Comparison of ENCODE assay signal across 8 mouse cellular contexts in genomic region chr15:81584466-81584865, GRCm38 (mm10). TPM values are rescaled to one million over a fixed set of nuclear protein-coding genes. Genes with fewer than 3 reads are reported as not detected.
A peak's percentile ranks its signal among the peaks of the same experiment; 100 is the strongest.
DNase-seq lines count a peak whose midpoint lies in the region; ATAC-seq and TF ChIP-seq lines count a peak whose summit lies in the region.

No protein-coding gene starts in this region.

- TF ChIP-seq CTCF in spleen, adult 2 months (IDR thresholded peaks at IDR 0.05; ENCODE audit: extremely low read depth, insufficient read depth, insufficient read length, insufficient replicate concordance), result no peak

- peak overlapping the region; percentile 90 for H3K27ac ChIP-seq in spleen, adult 2 months (ENCODE audit: insufficient read depth, low read length)
- H3K27ac ChIP-seq in limb, embryonic 15.5 days, result peak overlapping the region; percentile 100
- H3K27ac ChIP-seq in stomach, embryonic 16.5 days (ENCODE audit: low read length), result peak overlapping the region; percentile 87

- H3K4me1 ChIP-seq in erythroblast, embryonic 14.5 days (ENCODE audit: control insufficient read depth), result peaks cover 51% of the 10 kb centered on the region
- no peaks in the 10 kb centered on the region; the same call in none of the 2 replicates for H3K4me1 ChIP-seq in spleen, adult 2 months (ENCODE audit: control insufficient read depth, insufficient read depth, insufficient read length)
- peaks cover 16% of the 10 kb centered on the region; the same call in 1 of the 2 replicates for H3K4me1 ChIP-seq in limb, embryonic 15.5 days
- peaks cover 8% of the 10 kb centered on the region; the same call in 1 of the 2 replicates for H3K4me1 ChIP-seq in stomach, embryonic 16.5 days (ENCODE audit: control insufficient read depth, insufficient read depth, low read length)

- peak overlapping the region; percentile 42; the same call in 1 of the 2 replicates for H3K9ac ChIP-seq in limb, embryonic 15.5 days
- H3K9ac ChIP-seq in stomach, embryonic 16.5 days (ENCODE audit: low read length), result peak overlapping the region; percentile 80

- H3K4me3 ChIP-seq in erythroblast, embryonic 14.5 days (replicated peaks), result peak overlapping the region; percentile 100
- H3K4me3 ChIP-seq in spleen, adult 2 months (ENCODE audit: extremely low read depth, insufficient read depth, insufficient read length), result peak overlapping the region; percentile 67
- peak overlapping the region; percentile 91 for H3K4me3 ChIP-seq in limb, embryonic 15.5 days
- H3K4me3 ChIP-seq in stomach, embryonic 16.5 days (replicated peaks; ENCODE audit: low read length), result peak overlapping the region; percentile 63

- no peaks in the 10 kb centered on the region for H3K27me3 ChIP-seq in erythroblast, embryonic 14.5 days (ENCODE audit: control insufficient read depth)
- H3K27me3 ChIP-seq in spleen, adult 2 months (ENCODE audit: control insufficient read depth, insufficient read depth, low read length), result no peaks in the 10 kb centered on the region
- no peaks in the 10 kb centered on the region for H3K27me3 ChIP-seq in limb, embryonic 15.5 days
- H3K27me3 ChIP-seq in stomach, embryonic 16.5 days (ENCODE audit: control insufficient read depth, insufficient read depth, low read length), result no peaks in the 10 kb centered on the region

- DNase-seq in spleen, adult 2 months (ENCODE audit: low read depth in 1 of 2, low spot score in 2 of 2), result no peak
- no peak for DNase-seq in spleen, postnatal 4 days (ENCODE audit: low spot score in 2 of 2)
- no peak for DNase-seq in adrenal gland, postnatal 14 days
- DNase-seq in left cerebral cortex, adult 18-20 months (ENCODE audit: low spot score in 2 of 2), result no peak

- H3K4me2 ChIP-seq in limb, embryonic 15.5 days, result peak overlapping the region; percentile 51
- peak overlapping the region; percentile 74 for H3K4me2 ChIP-seq in stomach, embryonic 16.5 days (ENCODE audit: low read depth, low read length)

- no peak for ATAC-seq in erythroblast, adult 5-6 weeks (replicated peaks; ENCODE audit: low FRiP score, poor library complexity, severe bottlenecking)
- ATAC-seq in limb, embryonic 15.5 days (ENCODE audit: insufficient number of reproducible peaks, low FRiP score, low TSS enrichment, low read depth), result no peak
- ATAC-seq in stomach, embryonic 16.5 days (ENCODE audit: insufficient read depth, low FRiP score), result no peak

- 5% methylated on average over 3 of the region's 3 CpGs for WGBS in spleen, adult 2 months
- WGBS in limb, embryonic 15.5 days, result 5% methylated on average over 3 of the region's 3 CpGs
- 7% methylated on average over 3 of the region's 3 CpGs for WGBS in stomach, embryonic 16.5 days

- H3K36me3 ChIP-seq in erythroblast, embryonic 14.5 days (ENCODE audit: control insufficient read depth), result peaks cover 23% of the 10 kb centered on the region
- H3K36me3 ChIP-seq in spleen, adult 2 months (ENCODE audit: control insufficient read depth, insufficient read depth, low read length), result no peaks in the 10 kb centered on the region
- H3K36me3 ChIP-seq in limb, embryonic 15.5 days, result no peaks in the 10 kb centered on the region
- H3K36me3 ChIP-seq in stomach, embryonic 16.5 days (ENCODE audit: control insufficient read depth, insufficient read depth, low read length), result no peaks in the 10 kb centered on the region

- H3K9me3 ChIP-seq in erythroblast, embryonic 14.5 days (ENCODE audit: control insufficient read depth, low read length), result no peaks in the 10 kb centered on the region
- no peaks in the 10 kb centered on the region for H3K9me3 ChIP-seq in limb, embryonic 15.5 days
- H3K9me3 ChIP-seq in stomach, embryonic 16.5 days (replicated peaks; ENCODE audit: control insufficient read depth, low read length), result no peaks in the 10 kb centered on the region

- TF ChIP-seq POLR2A in spleen, adult 2 months (IDR thresholded peaks at IDR 0.05; ENCODE audit: low read depth, low read length), result no peak

RNA-seq across cellular contexts. Expression of gene Ep300, which starts 0.7 kb away (rescaled TPM):
- polyA plus RNA-seq in erythroblast, embryonic 14.5 days (2012), result 2.2 and 2.4 TPM in 2 replicates
- 177 and 234 TPM in 2 replicates for total RNA-seq in erythroblast, adult 5-6 weeks (2015; ENCODE audit: low replicate concordance)
- total RNA-seq in erythroblast, adult 5-6 weeks (2017; ENCODE audit: low replicate concordance), result 187 and 219 TPM in 2 replicates
- polyA plus RNA-seq in spleen, adult 2 months (2012; rRNA removed), result 37.6 and 39.3 TPM in 2 replicates
- polyA plus RNA-seq in limb, embryonic 15.5 days (2015; fragmentation: Nextera tagmentation; extraction: Ambion mirVana), result 16.3 and 18.6 TPM in 2 replicates
- 15.1 and 15.3 TPM in 2 replicates for polyA plus RNA-seq in stomach, embryonic 16.5 days (2015; fragmentation: Nextera tagmentation; extraction: Ambion mirVana)
- total RNA-seq in adrenal gland, postnatal 14 days (2021), result 68.0 and 79.0 TPM in 2 replicates
- total RNA-seq in left cerebral cortex, adult 18-20 months (2021), result 10 to 100 TPM; 62.4 to 66.7 TPM
